Mouse (Mus musculus) brain, embryonic 14.5 days (tissue): ENCODE results near the gene Tlr3. TPM values are rescaled to one million over a fixed set of nuclear protein-coding genes. Genes with fewer than 3 reads are reported as not detected.

ENCODE experiments used
- DNase-seq: peaks from one replicate; pipeline ENCODE4 v3.0.0-alpha.2; 2011; ENCODE audit warnings: low read depth
- CTCF ChIP-seq: fragments of 200-500 bp; IDR thresholded peaks from 2 replicates; pipeline ENCODE4 v1.5.1; 2012; ENCODE audit warnings: inconsistent platforms, mild to moderate bottlenecking, moderate library complexity, borderline replicate concordance; ENCODE audit not compliant: insufficient read depth, insufficient read length; ENCODE audit errors: extremely low read depth
- POLR2A ChIP-seq: fragments of 200-500 bp; IDR thresholded peaks from 2 replicates; pipeline ENCODE4 v1.6.1; 2012; ENCODE audit warnings: mild to moderate bottlenecking, inconsistent platforms, borderline replicate concordance; ENCODE audit not compliant: poor library complexity, insufficient read depth, insufficient read length, severe bottlenecking; ENCODE audit errors: extremely low read depth
- polyA plus RNA-seq: library from polyadenylated mRNA; depleted of rRNA; stranded (reverse); fragments of >200 nt; gene quantifications from 2 replicates; pipeline ENCODE4 v1.2.3, GENCODE M21; 2012; rRNA removed

The Tlr3 gene
- 1.2 and 1.3 TPM in 2 replicates for polyA plus RNA-seq

DNA sequence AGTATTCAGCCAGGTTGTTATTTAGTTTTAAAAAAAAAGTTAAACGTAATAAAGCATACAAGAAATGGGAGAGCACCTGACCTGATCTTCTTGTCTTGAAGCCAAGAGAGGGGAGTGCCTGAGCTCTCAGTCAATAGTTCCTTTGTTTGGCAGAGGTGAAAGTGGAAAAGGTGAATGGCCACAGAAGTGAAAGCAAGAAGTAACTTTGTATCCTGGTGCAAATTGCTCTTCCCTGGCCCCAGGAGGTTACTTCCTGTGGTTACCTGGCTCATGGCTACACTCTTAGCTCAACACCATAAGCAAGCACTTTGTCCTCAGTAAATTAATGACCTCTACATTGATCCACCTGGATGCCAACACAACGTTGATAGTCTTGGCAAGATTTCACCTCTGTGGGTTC is at the start of gene Tlr3:
TSS of gene Tlr3 (minus strand) at position 199 of the 400 bp plus-strand sequence.
- TF ChIP-seq POLR2A (no peak), CTCF (no peak)
- DNase-seq = no peak

DNA sequence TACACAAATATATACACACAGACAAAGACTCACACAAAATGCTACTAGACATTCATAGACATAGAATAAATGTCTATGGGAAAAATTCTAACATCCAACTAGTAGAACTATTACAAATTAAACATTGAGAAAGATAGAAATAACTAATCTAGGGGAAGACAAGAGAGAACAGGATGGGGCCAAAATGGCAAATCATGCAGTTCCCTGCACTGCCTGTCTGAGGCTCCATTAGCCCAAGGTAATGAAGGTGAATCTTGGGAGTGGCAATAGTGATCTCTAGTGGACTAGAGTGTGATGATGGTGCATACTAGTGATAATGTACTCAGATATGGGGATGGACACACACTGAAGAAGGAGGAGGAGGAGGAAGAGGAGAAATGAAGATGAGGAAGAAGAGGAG is 47.0 kb upstream of the Tlr3 start:
- TF ChIP-seq POLR2A (no peak), CTCF (no peak)
- no peak for DNase-seq

DNA sequence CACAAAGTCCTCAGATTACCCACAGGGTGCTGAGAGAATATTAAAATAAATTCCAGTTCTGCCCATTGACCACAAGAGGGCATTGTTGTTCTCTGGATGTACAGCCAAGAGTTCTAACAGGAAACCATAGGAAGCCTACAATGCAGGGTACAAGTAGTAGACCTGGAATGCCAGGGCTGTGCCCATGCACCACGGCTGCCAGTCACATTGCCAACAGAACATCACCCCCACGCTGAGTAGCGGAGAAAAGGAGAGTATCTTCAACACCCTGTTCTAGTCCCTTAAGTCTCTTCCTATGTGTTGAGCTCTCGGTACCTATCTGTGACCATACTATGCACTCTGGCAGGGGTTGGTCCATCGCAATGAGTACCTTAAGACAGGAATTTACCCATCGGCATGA is 43.5 kb upstream of the Tlr3 start:
- peak; percentile 93 for DNase-seq
- TF ChIP-seq CTCF = peak; percentile 65; the same call in 1 of the 2 replicates
- TF ChIP-seq POLR2A = no peak

DNA sequence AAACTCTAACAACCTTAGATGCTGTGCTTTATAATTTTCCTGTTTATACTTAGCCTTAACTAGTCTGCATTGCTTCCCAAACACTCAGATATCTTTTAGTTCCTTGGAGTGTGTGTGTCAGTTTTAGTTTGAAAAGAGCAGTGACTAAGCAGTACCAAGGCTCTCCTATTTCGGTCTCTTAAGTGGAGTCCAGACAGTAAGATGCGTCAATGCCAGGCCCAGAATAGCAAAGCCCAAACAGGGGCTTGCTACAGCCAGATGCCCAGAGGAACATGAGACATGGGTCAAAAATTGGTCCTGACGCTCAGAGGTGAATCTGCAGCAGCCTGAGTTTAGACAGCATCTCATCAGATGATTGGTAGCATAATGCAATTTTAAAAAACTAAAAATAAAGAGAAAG is 41.2 kb upstream of the Tlr3 start:
- TF ChIP-seq CTCF (no peak), POLR2A (no peak)
- no peak for DNase-seq

DNA sequence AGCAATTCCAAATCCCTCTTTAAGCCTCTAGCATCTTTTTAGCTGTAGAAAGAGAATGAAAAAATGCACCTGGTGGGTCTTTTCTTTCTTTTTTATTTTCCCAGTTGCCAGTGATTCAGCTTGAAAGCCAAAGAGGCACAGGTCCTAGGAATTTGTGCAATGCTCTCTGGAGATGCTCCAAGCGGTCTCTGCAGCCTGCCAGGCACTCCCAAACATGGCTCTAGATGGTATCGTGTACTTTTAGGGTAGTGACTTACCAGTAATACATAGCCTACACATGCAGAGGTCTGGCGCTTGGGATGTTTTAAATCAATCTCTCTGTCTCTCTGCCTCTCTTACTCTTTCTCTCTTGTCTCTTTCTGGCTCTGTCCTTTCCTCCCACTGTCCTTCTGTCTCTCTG is 38.0 kb upstream of the Tlr3 start:
- TF ChIP-seq CTCF = no peak
- no peak for TF ChIP-seq POLR2A

DNA sequence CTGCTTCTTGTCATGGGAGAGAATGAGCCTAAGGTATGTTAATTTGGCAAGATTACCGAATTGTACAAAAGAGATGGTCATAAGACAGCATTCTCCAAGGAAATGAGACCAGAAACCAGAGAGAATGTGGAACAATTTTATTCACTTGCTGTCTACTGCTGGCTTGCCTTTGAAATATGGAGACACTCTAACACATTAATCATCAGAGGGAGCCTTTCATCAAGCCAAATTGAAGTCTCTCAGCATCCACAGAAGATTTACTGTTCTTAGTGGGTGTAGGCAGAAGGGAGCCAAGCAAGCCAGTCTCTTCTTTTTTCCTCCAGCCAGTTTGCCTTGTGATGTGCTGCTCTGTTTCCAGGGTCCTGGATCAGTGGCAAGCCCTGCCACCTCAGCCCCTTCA is 37.4 kb upstream of the Tlr3 start:
- TF ChIP-seq CTCF = no peak
- no peak for TF ChIP-seq POLR2A
- DNase-seq = no peak

More for the DNA sequence above, 38.0 kb upstream of the Tlr3 start:
- DNase-seq = no peak

DNA sequence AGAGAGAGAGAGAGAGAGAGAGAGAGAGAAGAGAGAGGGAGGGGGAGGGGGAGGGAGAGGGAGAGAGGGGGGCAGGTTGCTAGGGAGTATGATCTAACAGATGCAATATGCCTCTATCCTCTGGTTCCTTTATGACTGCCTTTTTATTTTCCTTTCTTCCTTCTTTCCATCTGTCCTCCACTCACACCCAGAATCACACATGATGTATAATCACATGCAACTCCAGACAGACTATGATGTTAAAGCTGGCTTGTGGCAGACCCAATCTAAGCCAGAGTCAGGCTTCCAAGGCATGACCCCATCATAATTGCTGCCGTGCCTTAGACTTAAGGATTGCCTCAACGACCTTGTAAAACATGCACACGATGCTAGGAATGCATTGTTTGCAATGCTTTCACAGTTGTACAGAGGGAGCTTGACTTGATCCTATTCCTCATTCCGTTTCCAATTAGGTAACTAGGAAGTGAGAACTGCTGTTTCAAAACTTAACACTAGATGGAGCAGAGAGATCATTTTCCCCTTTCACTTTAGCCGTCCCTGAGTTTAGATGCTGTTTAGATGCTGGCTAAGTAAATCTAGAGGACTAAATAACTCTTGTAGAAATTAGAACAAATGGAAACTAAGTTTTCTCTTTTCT is 28.1 kb upstream of the Tlr3 start:
- no peak for TF ChIP-seq POLR2A
- peak; percentile 47 for TF ChIP-seq CTCF
- DNase-seq = peak; percentile 87

DNA sequence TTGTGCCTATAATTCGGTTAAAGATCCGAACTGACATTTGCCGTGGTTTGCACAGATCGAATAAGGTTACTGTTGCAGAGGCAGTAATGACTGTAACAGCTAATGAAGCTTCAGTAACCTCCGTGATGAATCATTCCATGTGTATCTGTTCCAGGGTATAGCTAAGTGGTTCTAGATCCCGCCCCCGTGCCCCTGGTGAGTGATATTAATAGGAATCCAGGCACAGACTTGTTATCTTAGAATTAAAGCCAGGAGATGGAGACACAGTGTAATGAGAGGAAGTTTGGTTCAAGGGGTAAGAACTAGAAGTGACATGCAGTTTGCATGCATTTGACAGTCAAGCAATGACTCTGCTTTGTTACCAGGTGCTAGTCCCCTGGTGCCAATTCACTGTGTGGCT is 9.3 kb upstream of the Tlr3 start:
- DNase-seq = no peak
- no peak for TF ChIP-seq POLR2A
- no peak for TF ChIP-seq CTCF

DNA sequence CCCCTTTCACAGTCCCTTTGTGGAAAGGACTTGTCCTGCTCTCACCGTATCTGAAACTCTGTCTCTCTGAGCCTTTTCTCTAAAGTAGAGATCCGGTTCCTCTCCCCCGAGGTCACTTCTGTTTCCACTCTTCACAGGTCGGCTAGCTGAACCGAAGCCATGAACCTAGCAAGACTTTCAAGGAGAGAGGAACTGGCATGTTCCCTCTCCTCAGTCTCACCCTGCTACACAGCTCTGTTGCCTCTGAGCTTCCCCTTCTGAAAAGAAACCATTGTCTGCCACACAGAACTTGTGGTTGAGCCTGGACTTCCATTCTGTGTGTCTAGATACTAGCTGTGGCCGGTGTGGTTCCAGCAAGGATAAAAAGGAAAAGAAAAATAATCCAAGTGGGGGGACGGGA is 4.1 kb upstream of the Tlr3 start:
- DNase-seq = no peak
- no peak for TF ChIP-seq POLR2A
- TF ChIP-seq CTCF = no peak

DNA sequence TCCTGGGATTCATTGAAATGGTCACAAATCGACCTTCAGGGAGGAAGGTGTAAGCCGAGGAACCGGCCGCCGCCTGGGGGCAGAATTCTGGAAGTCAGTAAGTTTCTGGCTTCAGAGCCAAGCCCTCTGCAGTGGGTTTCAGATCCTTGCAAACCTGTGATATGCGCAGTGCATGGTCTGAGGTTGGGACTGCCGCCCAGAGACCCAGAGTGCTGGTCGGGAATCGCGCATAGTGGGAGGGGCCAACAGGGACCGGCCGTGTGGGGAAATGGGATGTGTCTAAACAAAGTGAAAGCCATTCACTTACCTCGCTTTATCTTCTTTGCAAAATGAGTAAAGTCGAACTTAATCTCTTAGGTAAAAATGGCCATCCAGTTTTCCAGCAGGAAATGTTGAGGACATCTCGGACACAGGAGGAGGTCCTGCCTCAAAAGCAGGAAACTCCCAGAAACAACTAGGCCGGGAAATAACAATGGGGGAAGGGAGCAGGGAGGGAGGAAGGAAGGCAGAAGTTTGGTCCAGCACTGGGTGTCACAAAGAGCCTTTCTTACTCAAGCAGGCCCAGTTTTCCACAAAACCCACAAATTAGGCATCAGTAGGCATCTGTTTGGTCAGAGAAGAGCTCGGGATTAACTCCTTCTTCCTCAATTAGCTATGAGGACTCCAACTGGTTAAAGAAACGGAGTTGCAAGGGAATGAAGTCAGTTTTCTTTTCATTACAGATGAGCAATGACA is 567 bp downstream of the Tlr3 start:
- DNase-seq = peak; percentile 75
- TF ChIP-seq CTCF (peak; percentile 42; the same call in 1 of the 2 replicates), POLR2A (no peak)

DNA sequence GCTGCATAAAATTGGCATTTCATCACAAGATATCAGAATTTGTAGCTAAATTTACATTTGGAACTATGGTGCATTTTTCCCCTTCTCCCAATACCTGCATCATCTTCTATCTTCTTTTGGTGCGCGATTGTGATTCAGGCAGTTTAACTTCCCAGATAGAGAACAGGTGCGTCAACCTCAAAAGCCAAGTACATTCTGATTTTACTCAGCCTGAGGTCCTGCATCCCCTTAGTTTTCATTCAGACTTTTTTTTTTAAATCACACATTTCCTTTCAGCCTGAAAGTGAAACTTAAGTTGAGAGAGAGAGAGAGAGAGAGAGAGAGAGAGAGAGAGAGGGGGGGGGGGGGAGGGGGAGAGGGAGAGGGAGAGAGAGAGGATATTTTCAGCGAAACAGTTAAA is 1.2 kb downstream of the Tlr3 start:
- TF ChIP-seq POLR2A (no peak), CTCF (no peak)

DNA sequence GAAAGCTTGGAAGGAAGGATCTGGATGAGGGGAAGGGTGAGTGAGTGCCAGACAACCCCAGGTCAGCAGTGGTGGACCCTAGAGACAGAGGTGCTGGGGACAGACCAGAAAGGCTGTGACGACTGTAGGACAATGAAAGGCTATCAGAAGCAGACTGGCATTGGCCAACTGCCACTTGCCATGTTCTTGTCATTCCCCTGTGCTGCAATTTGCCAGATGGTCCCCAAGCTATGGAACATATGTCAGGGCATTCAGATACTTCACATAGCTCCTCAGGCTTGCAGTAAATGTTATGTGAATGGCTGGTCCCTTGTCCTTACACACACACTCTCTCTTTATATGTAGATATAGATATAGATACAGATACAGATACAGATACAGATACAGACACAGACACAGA is 27.6 kb downstream of the Tlr3 start:
- DNase-seq = peak; percentile 79
- TF ChIP-seq CTCF (no peak), POLR2A (no peak)

More for the DNA sequence above, 1.2 kb downstream of the Tlr3 start:
- no peak for DNase-seq

DNA sequence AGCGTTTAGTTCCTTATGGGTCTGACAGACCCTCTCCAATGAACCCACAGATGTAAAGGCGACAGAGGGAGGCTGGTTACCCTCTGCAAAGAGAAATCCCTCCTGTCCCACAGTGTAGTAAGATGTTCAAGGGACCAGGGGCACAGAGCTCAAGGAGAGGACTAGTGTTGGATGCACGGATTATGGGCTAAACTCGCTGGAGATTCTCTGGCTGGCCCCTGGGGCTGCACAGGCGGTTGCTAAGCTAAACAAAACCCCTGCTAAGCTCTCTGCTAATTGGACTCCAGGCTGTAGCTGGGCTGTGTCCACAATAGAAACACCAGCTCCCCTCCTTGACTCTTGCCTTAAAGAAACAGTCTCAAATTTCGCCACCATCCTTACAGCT is 28.9 kb downstream of the Tlr3 start, which contains the start of gene Fam149a:
TSS of gene Fam149a (minus strand) at position 329 of the 385 bp plus-strand sequence.
- peak; percentile 79 for DNase-seq
- no peak for TF ChIP-seq CTCF
- TF ChIP-seq POLR2A = no peak

DNA sequence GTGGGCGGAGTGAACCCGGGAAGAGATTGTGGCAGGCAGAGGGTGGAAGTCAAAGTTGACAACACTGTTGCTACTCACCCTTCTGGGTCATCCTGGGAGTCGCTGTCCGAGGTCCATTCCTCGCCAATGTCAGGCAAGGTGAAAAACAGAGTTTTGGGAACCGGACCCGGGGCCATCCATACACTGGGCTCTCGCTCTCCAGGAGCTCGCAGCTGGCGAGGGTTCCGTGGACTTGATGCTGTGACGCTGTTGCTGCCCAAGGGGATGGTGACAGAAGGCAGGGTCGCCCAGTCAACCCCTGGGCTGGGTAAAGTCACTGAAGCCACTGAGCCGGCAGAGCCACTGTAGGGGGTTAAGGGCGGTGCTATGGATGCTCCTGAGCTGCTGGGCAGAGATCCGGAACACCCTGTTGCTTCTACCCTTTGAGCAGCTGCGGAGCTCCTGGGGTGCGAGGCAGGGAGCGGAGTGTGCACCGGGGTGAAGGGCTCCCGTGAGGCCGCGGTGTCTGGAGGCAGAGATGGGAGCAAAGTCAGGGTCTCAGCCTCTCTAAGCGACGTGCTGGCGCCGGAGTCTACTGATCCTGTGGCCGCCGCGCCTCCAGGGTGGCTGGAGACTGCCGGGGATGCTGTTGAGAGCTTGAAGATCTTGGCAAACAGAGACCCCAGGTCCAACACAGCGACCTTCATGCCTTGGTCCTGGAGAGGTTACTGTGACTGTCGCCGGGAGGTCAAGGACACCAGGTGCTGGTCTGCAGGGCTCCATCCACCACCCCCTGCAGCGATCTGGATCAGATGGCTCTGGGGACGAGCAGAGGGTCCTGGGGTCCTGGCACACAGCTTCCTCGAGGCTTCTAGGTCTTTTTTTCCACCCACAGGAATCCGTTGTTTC is 29.6 kb downstream of the Tlr3 start:
- DNase-seq = peak; percentile 35
- TF ChIP-seq CTCF (no peak), POLR2A (no peak)

DNA sequence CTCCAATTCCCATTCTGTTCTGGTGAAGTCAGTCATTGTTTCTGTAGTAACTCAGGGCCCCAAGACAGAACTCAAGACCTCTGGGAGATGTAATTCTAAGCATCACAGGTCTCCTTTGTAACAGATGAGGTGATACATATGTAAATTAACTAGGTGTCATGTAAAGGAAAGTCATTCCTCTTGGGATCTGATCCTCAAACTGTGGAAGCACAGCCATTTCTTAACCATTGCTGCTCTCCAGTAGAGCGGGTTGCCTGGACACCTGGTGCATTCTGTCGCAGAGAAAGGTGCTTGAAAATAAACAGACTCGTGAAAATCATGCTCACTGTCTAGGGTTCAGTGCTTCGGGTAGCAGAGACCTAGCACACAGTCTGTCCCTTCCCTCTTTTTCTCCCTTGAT is 30.3 kb downstream of the Tlr3 start:
- no peak for DNase-seq
- TF ChIP-seq CTCF (no peak), POLR2A (no peak)
